Mouse (Mus musculus): ENCODE measurements around the gene 1110051M20Rik. TPM values are rescaled to one million over a fixed set of nuclear protein-coding genes. Genes with fewer than 3 reads are reported as not detected.

Gene 1110051M20Rik
- total and polyA plus RNA-seq, 3 experiments = 21.1 to 34.0 (median 26.2) TPM

DNA sequence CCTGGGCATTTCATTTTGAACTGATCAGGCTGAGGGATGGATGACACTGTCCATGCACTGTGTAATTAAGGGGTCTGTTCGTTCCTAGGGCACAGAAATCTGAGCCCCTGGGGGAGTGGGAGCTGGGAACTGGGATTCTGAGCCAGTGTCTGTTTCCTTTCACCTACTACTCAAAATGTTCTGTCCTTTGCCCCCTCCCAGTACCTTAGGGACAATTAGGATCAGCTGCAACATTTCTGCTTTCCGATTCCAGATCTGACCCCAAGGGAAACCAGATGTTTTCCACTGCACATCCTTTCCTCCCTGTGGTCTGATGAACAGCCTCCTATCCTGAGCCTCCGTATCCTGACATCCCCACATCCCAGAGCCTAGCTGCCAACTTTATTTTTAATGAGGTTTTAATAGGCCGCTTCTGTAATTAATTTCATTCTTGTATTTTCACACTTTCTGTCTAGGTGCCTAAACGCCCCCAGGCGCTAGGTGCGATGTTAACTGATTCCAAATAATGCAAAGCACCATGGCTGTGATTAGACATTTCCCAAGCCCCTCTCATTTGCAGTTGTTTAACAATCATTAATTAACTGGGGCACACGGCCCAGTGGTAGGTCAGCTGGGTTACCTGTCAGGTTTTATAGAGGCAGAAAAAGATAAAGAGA is 189.7 kb downstream of the 1110051M20Rik start:
- dilution Hi-C loops (cut with MboI; ENCODE audit: extremely low pct_ligation_motif_present, extremely low pct_unique_long_range_greater_than_20kb, low sequenced_read_pairs) (no loop called here), in situ Hi-C loops (cut with MboI; ENCODE audit: low pct_ligation_motif_present, low pct_unique_long_range_greater_than_20kb, low sequenced_read_pairs) (no loop called here)
- Histone ChIP-seq H3K9ac (ENCODE audit: insufficient read depth, low read depth) (no peak overlapping the region), H3K9me3 (replicated peaks; ENCODE audit: low read length) (no peaks in the 10 kb centered on the region), H3K79me2 (replicated peaks; ENCODE audit: control insufficient read depth, extremely low read depth, insufficient read depth, poor library complexity, severe bottlenecking) (no peaks in the 10 kb centered on the region), H3K4me3 (replicated peaks in 1 of 3; ENCODE audit: low read depth in 2 of 3, low read length in 2 of 3, poor library complexity in 1 of 3) (no peak overlapping the region), H3K27ac (ENCODE audit: insufficient read depth, low read depth) (no peak overlapping the region), H3K4me1 (ENCODE audit: control insufficient read depth in 1 of 2, insufficient read depth in 2 of 2) (peaks cover 7 to 22% of the 10 kb centered on the region in 2 experiments), H3K4me2 (ENCODE audit: insufficient read depth, low read depth, poor library complexity, severe bottlenecking) (no peak overlapping the region), H3K27me3 (replicated peaks) (peaks cover 4% of the 10 kb centered on the region), H3K36me3 (replicated peaks in 1 of 2; ENCODE audit: control insufficient read depth in 1 of 2, insufficient read depth in 1 of 2, low read length in 1 of 2) (no peaks in the 10 kb centered on the region)
- no peak for DNase-seq (ENCODE audit: extremely low read depth)
- TF ChIP-seq ZKSCAN1 (IDR thresholded peaks at IDR 0.05; ENCODE audit: borderline replicate concordance, low read depth, low read length) (no peak), MYC (IDR thresholded peaks at IDR 0.05; ENCODE audit: low read depth, low read length) (no peak), RCOR1 (conservative IDR thresholded peaks at IDR 0.05; ENCODE audit: low read depth, low read length) (no peak), PAX5 (IDR thresholded peaks at IDR 0.05; ENCODE audit: low read length) (no peak), USF2 (conservative IDR thresholded peaks at IDR 0.05; ENCODE audit: low read depth, low read length) (no peak), JUN (IDR thresholded peaks at IDR 0.05; ENCODE audit: insufficient read depth, low read depth, low read length) (no peak), CHD1 (IDR thresholded peaks at IDR 0.05; ENCODE audit: low read depth, low read length) (no peak), MAFK (IDR thresholded peaks at IDR 0.05; ENCODE audit: insufficient replicate concordance, low read length) (no peak), ETS1 (conservative IDR thresholded peaks at IDR 0.05; ENCODE audit: low read depth, low read length) (no peak), HCFC1 (IDR thresholded peaks at IDR 0.05; ENCODE audit: low read depth, low read length) (no peak), GABPA (IDR thresholded peaks at IDR 0.05; ENCODE audit: insufficient replicate concordance, low read depth, low read length) (no peak), ZC3H11A (IDR thresholded peaks at IDR 0.05; ENCODE audit: low read depth, low read length) (no peak), ELF1 (IDR thresholded peaks at IDR 0.05; ENCODE audit: low read depth, low read length) (no peak), NELFE (IDR thresholded peaks at IDR 0.05; ENCODE audit: low read depth, low read length) (no peak), MEF2A (IDR thresholded peaks at IDR 0.05; ENCODE audit: borderline replicate concordance, low read depth, low read length) (no peak), E2F4 (IDR thresholded peaks at IDR 0.05; ENCODE audit: insufficient replicate concordance, low read depth, low read length) (no peak)

- Histone ChIP-seq H3K27me3 (replicated peaks) (peaks cover under 1% of the 10 kb centered on the region), H3K4me2 (ENCODE audit: insufficient read depth, low read depth, poor library complexity, severe bottlenecking) (no peak overlapping the region), H3K4me3 (replicated peaks in 1 of 3; ENCODE audit: low read depth in 2 of 3, low read length in 2 of 3, poor library complexity in 1 of 3) (no peak overlapping the region), H3K9ac (ENCODE audit: insufficient read depth, low read depth) (no peak overlapping the region), H3K9me3 (replicated peaks; ENCODE audit: low read length) (no peaks in the 10 kb centered on the region), H3K79me2 (replicated peaks; ENCODE audit: control insufficient read depth, extremely low read depth, insufficient read depth, poor library complexity, severe bottlenecking) (no peaks in the 10 kb centered on the region), H3K4me1 (ENCODE audit: control insufficient read depth in 1 of 2, insufficient read depth in 2 of 2) (peaks cover 9 to 29% of the 10 kb centered on the region in 2 experiments), H3K27ac (ENCODE audit: insufficient read depth, low read depth) (no peak overlapping the region), H3K36me3 (replicated peaks in 1 of 2; ENCODE audit: control insufficient read depth in 1 of 2, insufficient read depth in 1 of 2, low read length in 1 of 2) (no peaks in the 10 kb centered on the region)
- TF ChIP-seq PAX5 (IDR thresholded peaks at IDR 0.05; ENCODE audit: low read length) = no peak
- no peak for TF ChIP-seq IRF4 (IDR thresholded peaks at IDR 0.05; ENCODE audit: low read depth, low read length)
- TF ChIP-seq ZKSCAN1 (IDR thresholded peaks at IDR 0.05; ENCODE audit: borderline replicate concordance, low read depth, low read length) = no peak
- no peak for TF ChIP-seq ZMIZ1 (IDR thresholded peaks at IDR 0.05; ENCODE audit: low read depth, low read length)
- TF ChIP-seq MAZ (IDR thresholded peaks at IDR 0.05; ENCODE audit: low read depth, low read length) = no peak
- no peak for TF ChIP-seq NRF1 (IDR thresholded peaks at IDR 0.05; ENCODE audit: low read depth, low read length)
- no peak for TF ChIP-seq JUND (conservative IDR thresholded peaks at IDR 0.05; ENCODE audit: low read depth, low read length)
- no peak for TF ChIP-seq ZNF384 (IDR thresholded peaks at IDR 0.05; ENCODE audit: low read depth, low read length)
- no peak for TF ChIP-seq CTCF (conservative IDR thresholded peaks at IDR 0.05 in 1 of 2, IDR thresholded peaks at IDR 0.05 in 1 of 2; ENCODE audit: low read depth in 2 of 2, low read length in 2 of 2)
- TF ChIP-seq RCOR1 (conservative IDR thresholded peaks at IDR 0.05; ENCODE audit: low read depth, low read length) = no peak
- TF ChIP-seq SIN3A (IDR thresholded peaks at IDR 0.05; ENCODE audit: low read length) = no peak
- in situ Hi-C loops (cut with MboI; ENCODE audit: low pct_ligation_motif_present, low pct_unique_long_range_greater_than_20kb, low sequenced_read_pairs) (no loop called here), dilution Hi-C loops (cut with MboI; ENCODE audit: extremely low pct_ligation_motif_present, extremely low pct_unique_long_range_greater_than_20kb, low sequenced_read_pairs) (no loop called here)
- no peak for DNase-seq (ENCODE audit: extremely low read depth)
Observed at GRCm38 (mm10) chr2:91252512-91252911, 192.0 kb downstream of the 1110051M20Rik start.
